Mouse (Mus musculus): Measurements from ENCODE around the gene Grin2c.

The Grin2c gene

GRCm38 (mm10) chr11:115283891-115284620 is 17.0 kb upstream of the Grin2c start:
- no peak for DNase-seq (ENCODE audit: low spot score in 2 of 2)

GRCm38 (mm10) chr11:115283486-115283765 is 16.4 kb upstream of the Grin2c start:
- no peak for DNase-seq (ENCODE audit: low spot score in 2 of 2)

DNA sequence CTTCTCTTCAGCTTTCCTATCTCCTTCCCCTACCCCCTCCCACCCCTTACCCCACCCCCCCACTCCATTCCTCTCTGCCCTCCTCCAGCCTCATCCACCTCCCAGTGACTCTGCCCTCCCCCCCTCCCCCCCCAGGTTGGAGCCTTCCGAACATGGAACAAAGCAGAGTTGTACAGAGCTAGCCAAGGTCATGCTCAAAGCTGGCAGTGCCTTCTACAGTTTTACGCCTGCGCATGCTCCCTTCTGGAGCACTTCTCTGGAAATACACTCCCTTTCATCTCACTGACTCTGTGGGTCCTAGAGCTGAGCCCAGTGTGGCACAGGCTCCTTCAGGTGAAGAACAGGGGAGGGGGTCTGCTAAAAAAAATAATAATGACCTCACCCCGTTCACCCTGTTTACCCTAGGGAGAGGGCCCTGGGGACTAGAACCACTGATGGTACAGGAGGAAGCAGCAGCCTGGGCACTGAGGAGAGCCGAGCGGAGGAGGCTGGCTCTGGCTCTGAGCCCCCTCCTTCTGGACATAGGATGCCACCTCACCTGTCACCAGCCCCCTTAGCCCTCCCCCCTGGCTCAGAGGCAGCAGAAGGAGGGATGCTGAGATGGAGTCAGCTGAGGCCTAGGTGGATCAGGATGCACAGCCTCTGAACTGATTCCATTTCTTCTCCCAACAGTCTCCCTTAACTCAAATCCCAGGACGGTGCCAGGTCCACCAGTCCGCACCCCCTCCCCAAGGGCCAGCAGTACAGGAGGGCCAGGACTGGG is 15.9 kb upstream of the Grin2c start:
- no peak for DNase-seq (ENCODE audit: low spot score in 2 of 2)

DNA sequence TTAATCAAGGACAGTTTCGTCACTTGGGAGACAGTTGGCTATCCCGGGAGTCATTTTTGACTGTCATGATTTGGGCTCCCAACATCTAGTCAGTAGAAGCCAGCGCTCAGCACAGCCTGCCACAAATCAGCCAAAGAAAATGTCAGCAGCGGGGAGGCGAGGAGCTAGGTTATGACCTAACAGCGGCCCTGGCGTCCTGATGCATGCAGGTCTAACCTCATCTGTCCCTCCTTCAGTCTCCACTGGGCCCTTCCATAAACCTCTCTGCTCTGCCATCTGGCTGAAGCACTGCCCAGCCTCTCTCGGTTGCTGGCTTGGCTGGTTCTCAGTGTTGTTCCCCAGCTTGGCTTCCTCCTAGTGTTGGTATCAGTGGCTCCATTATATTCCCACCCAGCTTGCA is 15.3 kb upstream of the Grin2c start:
- peak; percentile 59 to 61 for DNase-seq (ENCODE audit: low spot score in 2 of 2)

- no peak for DNase-seq (ENCODE audit: low spot score in 2 of 2)
These were observed 12.7 kb upstream of the Grin2c start for GRCm38 (mm10) chr11:115279726-115280125.

GRCm38 (mm10) chr11:115278176-115278575 is 11.1 kb upstream of the Grin2c start:
- no peak for DNase-seq (ENCODE audit: low spot score in 2 of 2)

- DNase-seq (ENCODE audit: low spot score in 2 of 2): no peak
These were observed 10.5 kb upstream of the Grin2c start for GRCm38 (mm10) chr11:115277604-115277975.

DNA sequence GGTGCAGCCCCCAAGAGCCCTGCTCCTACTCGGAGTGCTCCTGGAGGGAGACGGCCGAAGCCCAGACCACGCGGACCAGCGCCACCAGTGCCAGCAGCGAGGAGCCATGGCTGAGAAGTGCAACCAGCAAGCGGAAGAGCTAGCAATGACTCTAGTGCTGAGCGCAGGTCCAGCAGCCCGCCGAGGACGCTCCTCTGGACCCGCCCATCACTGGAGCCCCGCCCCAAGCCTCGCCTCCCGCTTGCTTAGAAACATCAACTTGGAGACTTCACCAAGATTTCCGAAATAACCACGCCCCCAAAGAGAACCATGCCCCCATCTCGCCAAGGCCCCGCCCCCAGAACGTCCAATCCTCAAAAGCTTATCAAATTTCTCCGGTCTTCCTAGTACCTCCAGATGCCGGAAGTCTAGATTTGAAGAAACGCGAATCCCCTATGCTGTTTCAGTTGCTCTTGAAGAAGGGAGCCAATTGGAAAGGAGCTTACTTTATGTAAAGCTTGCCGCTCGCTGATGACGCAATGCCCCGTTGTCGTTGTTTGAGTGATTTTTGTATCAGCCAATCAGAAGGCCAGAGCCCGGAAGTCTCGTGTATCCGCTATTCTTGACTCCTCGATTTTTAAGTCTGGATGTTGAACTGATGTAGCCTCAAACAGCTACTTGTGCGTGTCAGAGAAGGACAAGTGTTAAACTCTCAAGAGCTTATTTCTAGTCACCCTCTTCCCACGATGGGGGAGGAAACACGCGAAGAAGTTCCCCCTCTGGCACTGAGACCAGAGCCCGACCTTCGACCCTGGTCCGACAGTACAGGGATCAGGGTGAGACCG is 9.9 kb upstream of the Grin2c start, which contains the start of gene Fdxr:
Gene Fdxr, minus strand, starts transcription at position 271 of the 824 bp plus-strand sequence.
- peak; percentile 99 to 100 for DNase-seq (ENCODE audit: low spot score in 2 of 2)

GRCm38 (mm10) chr11:115275954-115276353 is 8.9 kb upstream of the Grin2c start:
- DNase-seq (ENCODE audit: low spot score in 2 of 2): no peak

GRCm38 (mm10) chr11:115275509-115275908 is 8.5 kb upstream of the Grin2c start:
- no peak for DNase-seq (ENCODE audit: low spot score in 2 of 2)

- DNase-seq (ENCODE audit: low spot score in 2 of 2): no peak
These were observed 7.7 kb upstream of the Grin2c start for GRCm38 (mm10) chr11:115274771-115275170.

GRCm38 (mm10) chr11:115274178-115274577 is 7.1 kb upstream of the Grin2c start:
- DNase-seq (ENCODE audit: low spot score in 2 of 2): no peak

DNA sequence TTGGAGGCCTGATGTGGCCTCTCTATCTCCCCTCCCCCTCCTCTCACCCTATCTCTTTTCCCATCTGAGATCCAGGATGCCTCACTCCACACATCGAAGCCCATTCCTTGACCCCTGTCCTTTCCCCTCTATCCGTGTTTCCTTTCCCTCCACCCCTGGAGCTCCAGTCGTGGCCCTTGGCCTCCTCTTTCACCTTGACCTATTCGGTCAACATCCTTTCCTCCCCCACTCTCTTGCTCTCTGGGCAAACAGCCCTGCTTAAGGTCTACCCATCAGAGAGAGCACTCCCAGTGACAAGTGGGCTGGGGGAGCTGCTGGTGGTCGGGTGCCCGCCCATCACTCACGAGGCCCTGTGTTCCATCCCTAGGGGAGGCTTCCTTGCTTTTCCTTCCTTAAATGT is 6.7 kb upstream of the Grin2c start:
- DNase-seq (ENCODE audit: low spot score in 2 of 2): no peak

- no peak for DNase-seq (ENCODE audit: low spot score in 2 of 2)
These were observed 6.0 kb upstream of the Grin2c start for GRCm38 (mm10) chr11:115272894-115273498.

- no peak for DNase-seq (ENCODE audit: low spot score in 2 of 2)
These were observed 4.4 kb upstream of the Grin2c start for GRCm38 (mm10) chr11:115271481-115271880.

DNA sequence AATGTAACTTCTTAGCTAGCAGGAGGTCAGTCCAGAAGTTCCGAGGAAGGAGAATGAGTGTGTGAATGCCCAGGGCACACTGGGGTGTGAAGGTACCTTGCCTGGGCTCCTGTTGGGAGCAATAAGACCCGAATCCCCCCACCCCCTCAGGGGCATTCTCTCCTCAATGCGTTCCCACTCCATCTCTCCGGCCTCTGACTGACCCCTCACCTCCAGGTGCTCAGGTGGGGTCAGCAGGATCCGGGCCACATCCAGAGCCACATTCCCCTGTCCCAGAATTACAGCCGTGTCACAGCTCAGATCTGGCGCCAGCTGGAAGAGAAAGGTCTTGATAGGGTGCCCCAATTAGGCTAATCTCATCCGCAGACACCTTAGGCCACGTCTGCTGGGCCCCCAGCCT is 4.0 kb upstream of the Grin2c start:
- no peak for DNase-seq (ENCODE audit: low spot score in 2 of 2)

DNA sequence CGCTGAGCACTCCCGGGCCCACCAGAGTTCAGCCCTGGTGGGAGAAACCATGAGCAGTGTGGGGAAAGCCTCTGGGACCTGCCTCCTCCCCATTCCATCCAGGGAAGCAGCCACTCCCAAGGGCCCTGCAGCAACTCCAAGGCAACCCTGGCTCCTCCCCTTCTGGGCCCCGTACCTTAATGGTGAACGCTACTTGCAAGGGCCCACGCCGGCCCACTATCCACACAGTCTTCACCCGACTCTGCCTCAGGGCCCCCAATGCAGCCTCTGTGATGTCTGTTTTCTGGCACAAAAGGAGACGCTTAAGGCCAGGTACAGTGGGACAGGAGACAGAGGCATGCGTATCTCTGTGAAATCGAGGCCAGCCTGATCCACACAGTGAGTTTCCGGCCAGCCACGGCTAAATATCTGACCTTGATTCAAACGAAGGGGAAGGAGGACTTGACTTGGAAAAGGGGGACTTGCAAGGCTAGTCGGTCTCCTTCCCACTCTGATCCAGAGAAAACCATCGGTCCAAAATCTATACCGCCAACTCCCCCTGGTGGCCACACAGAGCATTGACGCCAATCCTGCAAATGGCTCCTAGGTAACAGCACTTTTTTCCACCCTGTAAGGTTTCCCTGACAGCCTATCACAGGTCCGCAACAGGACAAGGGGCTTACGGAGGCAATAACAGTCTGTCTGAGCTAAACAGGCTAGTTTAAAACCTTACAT is 3.3 kb upstream of the Grin2c start:
- DNase-seq (ENCODE audit: low spot score in 2 of 2): peak in 1 of 2 experiments; percentile 70

- DNase-seq (ENCODE audit: low spot score in 2 of 2): no peak
These were observed 2.5 kb upstream of the Grin2c start for GRCm38 (mm10) chr11:115269330-115270066.

DNA sequence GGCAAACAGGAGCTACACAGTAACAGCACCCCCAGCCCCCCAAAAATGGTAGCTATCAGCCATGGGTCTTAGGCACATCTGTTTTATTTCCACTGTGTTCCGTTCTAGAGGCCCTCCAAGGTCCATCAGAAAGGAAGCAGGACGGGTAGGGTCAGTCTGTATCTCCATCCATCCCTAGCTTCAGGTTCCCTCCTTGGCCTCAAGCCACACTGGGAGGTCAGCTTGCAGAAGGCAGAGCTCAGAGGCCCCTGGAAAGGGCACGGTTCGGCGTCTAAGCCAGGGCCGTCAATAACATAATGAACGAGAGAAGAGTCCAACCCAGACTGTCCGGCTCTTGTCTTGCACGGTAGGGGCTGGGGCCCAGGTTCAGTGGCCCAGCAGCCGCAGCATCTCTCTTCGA is 915 bp upstream of the Grin2c start:
- DNase-seq (ENCODE audit: low spot score in 2 of 2): no peak

DNA sequence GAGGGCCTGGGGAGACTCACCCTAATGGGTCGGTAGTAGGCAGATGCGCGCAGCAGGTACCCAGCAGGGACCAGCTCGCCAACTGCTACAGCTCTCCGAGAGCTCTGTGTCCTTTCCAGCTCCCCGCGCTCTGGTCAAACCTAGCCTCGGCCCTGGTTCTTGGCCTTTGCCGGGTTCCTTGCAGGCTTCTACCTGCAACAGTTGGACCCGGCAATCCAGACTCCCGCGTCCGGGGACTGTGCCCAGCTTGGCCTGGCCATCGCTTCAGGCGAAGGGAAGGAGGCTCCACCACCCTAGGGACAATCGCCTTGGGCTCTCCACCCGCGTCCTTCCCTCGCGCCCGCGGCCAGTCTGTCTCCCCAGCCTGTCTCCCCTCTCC is 654 bp downstream of the Grin2c start:
- no peak for DNase-seq (ENCODE audit: low spot score in 2 of 2)

Data from heart, adult 9 months (tissue).